Mouse (Mus musculus) neural tube, embryonic 15.5 days (tissue): Measurements from ENCODE around the gene Ppfia3. TPM values are rescaled to one million over a fixed set of nuclear protein-coding genes. Genes with fewer than 3 reads are reported as not detected.

Source experiments
- ATAC-seq: fragments of 200-750 bp; cut with Nextera tagmentation; 2 replicates; pipeline ENCODE4 v1.8.0; 2017; ENCODE audit warnings: mild to moderate bottlenecking, moderate TSS enrichment, moderate library complexity; ENCODE audit not compliant: low FRiP score
- H3K27ac ChIP-seq: fragments of 300-500 bp; sonication (generic); replicated peaks from 2 replicates; pipeline ENCODE4 v1.5.1; 2015; ENCODE audit warnings: mild to moderate bottlenecking, inconsistent platforms
- H3K27me3 ChIP-seq: fragments of 300-500 bp; sonication (generic); replicated peaks from 2 replicates; pipeline ENCODE4 v1.6.1; 2015; ENCODE audit warnings: inconsistent platforms
- H3K36me3 ChIP-seq: fragments of 300-500 bp; sonication (generic); 2 replicates; pipeline ENCODE4 v1.6.1; 2015; ENCODE audit warnings: inconsistent platforms
- H3K4me1 ChIP-seq: fragments of 300-500 bp; sonication (generic); 2 replicates; pipeline ENCODE4 v1.6.1; 2015; ENCODE audit warnings: inconsistent platforms
- H3K4me2 ChIP-seq: fragments of 300-500 bp; sonication (generic); 2 replicates; pipeline ENCODE4 v1.6.1; 2015; ENCODE audit warnings: inconsistent platforms, mild to moderate bottlenecking, moderate library complexity
- H3K4me3 ChIP-seq: fragments of 300-500 bp; sonication (generic); replicated peaks from 2 replicates; pipeline ENCODE4 v1.5.1; 2015; ENCODE audit warnings: mild to moderate bottlenecking, inconsistent platforms
- H3K9ac ChIP-seq: fragments of 300-500 bp; sonication (generic); replicated peaks from 2 replicates; pipeline ENCODE4 v1.6.1; 2015; ENCODE audit warnings: mild to moderate bottlenecking, inconsistent platforms
- H3K9me3 ChIP-seq: fragments of 300-500 bp; sonication (generic); replicated peaks from 2 replicates; pipeline ENCODE4 v1.6.1; 2016; ENCODE audit warnings: inconsistent platforms
- WGBS: fragments of 180-500 bp; shearing (Covaris S2); methylation state at CpG from one replicate; pipeline ENCODE4 v1.1.7; 2015; ENCODE audit warnings: mixed read lengths; 5-methylcytosine and 5-hydroxymethylcytosine counted together
- polyA plus RNA-seq: library from polyadenylated mRNA; unstranded; fragments of >200 nt; fragmentation: Nextera tagmentation; extraction: Ambion mirVana; gene quantifications from 2 replicates; pipeline ENCODE4 v1.2.1, GENCODE M21; 2015

The Ppfia3 gene
- polyA plus RNA-seq, 1 experiment from 2014 or later, result 29.5 TPM

DNA sequence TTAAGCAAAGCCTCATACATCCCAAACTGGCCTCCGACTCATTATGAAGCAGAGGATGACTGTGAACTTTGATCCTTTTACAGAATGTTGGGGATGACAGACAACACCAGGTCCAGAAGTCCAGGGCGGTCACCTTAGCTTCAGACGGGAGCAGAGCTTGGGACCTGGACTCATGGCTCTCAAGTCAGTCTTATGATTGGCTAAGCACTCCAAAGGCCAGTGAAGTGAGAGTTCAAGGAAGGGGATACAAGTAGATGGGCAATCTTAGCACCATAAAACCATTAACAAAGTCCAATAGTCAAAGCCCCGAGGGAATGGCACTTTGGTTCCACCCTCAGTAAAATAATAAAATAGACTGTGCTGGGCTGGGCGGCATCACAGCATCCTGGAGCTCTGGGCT lies 43.8 kb downstream of the Ppfia3 start:
- H3K9ac ChIP-seq, result no peak overlapping the region
- no peaks in the 10 kb centered on the region for H3K27me3 ChIP-seq
- no peaks in the 10 kb centered on the region for H3K4me1 ChIP-seq
- H3K4me2 ChIP-seq, result no peak overlapping the region
- 31% methylated on average over 5 of the region's 5 CpGs for WGBS
- H3K9me3 ChIP-seq, result no peaks in the 10 kb centered on the region
- H3K36me3 ChIP-seq, result peaks cover 9% of the 10 kb centered on the region; the same call in 1 of the 2 replicates
- no peak for ATAC-seq
- no peak overlapping the region for H3K27ac ChIP-seq
- H3K4me3 ChIP-seq, result no peak overlapping the region

DNA sequence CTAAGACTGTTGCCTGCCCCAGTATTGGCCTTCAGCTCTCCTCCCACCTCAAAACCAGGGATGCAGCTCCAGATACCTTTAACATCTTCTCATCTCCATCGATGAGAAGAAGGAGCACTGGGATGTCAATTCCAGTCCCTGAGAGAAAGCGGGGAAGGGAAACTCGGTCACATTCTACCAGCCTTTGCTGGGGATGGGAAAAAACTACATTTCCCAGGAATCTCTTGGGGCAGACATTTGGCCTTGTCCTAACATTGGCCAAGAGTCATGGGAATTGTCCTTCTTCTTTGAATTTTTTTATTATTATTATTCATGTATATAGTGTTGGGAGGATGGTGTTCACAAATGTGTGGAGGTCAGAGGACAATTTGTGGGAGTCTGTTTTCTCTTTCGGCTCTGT lies 44.6 kb downstream of the Ppfia3 start:
- Histone ChIP-seq H3K9ac (no peak overlapping the region), H3K9me3 (no peaks in the 10 kb centered on the region), H3K4me1 (no peaks in the 10 kb centered on the region), H3K4me2 (no peak overlapping the region), H3K4me3 (no peak overlapping the region), H3K27ac (no peak overlapping the region), H3K36me3 (peaks cover 13% of the 10 kb centered on the region; the same call in 1 of the 2 replicates), H3K27me3 (no peaks in the 10 kb centered on the region)
- WGBS, result 84% methylated on average over 4 of the region's 4 CpGs
- no peak for ATAC-seq

DNA sequence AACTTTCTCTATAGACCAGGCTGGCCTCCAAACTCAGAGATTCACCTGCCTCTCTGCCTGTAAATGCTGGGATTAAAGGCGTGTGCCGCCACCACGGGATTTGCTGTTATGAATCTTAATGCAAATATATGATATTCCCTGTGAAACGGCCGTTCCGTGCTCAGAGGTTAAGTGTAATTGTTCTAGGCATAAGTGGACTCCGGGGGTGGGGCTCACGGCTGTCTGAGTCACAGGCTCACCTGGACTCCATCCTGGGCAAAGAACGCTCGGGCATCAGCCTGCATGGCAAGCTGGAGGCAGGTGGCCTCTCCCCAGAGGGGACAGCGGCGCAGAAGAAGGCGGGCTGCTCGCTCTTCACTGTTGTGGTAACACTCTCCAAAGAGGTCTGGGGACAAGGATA lies 50.3 kb downstream of the Ppfia3 start:
- Histone ChIP-seq H3K27me3 (no peaks in the 10 kb centered on the region), H3K27ac (no peak overlapping the region), H3K4me1 (peaks cover 15% of the 10 kb centered on the region), H3K4me3 (no peak overlapping the region), H3K9ac (no peak overlapping the region), H3K9me3 (no peaks in the 10 kb centered on the region), H3K4me2 (no peak overlapping the region), H3K36me3 (peaks cover 4% of the 10 kb centered on the region)
- ATAC-seq, result no peak
- 92% methylated on average over 14 of the region's 14 CpGs for WGBS

DNA sequence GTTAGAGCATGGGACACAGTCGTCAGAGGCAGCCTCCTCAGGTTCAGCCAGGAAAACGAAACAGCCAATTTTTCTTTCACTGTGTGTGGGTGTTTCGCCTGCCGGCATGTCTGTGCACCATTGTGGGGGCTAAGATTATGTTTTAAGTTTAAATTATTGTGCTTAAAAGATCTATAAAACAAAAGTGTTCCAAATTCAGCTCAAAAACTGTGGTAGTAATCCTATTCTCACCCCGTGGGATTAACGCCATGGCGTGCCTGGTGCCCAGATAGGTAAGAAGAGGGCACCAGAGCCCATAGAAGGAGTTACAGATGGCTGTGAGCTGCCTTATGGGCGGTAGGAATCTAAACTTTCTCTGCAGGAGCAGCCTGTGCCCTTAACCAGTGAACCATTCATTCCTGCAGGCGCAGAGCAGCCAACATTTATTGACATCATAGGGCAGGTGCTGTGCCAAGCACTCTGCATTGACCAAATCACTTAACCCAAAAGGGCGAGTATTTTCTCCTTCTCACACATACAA lies 51.6 kb downstream of the Ppfia3 start:
- Histone ChIP-seq H3K27me3 (no peaks in the 10 kb centered on the region), H3K27ac (no peak overlapping the region), H3K9me3 (no peaks in the 10 kb centered on the region), H3K9ac (no peak overlapping the region), H3K4me2 (no peak overlapping the region), H3K4me3 (no peak overlapping the region), H3K4me1 (peaks cover 15% of the 10 kb centered on the region), H3K36me3 (peaks cover 4% of the 10 kb centered on the region)
- ATAC-seq, result no peak
- WGBS, result 88% methylated on average over 10 of the region's 10 CpGs

DNA sequence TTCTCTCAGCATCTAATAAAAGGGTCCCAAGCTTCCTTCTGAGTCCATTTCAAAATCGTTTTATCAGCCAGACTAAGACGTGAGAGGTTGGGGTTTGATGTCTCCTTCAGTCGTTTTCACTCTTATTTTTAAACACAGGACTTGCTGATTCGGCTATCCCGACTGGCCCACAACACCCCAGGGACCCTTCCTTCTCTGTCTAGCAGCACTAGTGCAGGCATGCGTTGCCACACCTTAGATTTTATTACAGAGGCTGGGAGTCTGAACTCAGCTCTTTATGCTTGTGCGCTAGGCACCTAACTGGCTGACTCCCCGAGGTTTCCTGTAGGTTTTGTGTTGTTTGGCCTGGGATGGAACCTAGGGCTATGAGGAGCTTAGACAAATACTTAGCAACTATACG lies 53.3 kb downstream of the Ppfia3 start:
- ATAC-seq, result no peak
- peaks cover 19% of the 10 kb centered on the region for H3K4me1 ChIP-seq
- H3K36me3 ChIP-seq, result peaks cover 4% of the 10 kb centered on the region
- no peaks in the 10 kb centered on the region for H3K9me3 ChIP-seq
- H3K27ac ChIP-seq, result peak overlapping the region; percentile 10; the same call in 1 of the 2 replicates
- H3K4me3 ChIP-seq, result no peak overlapping the region
- 17% methylated on average over 9 of the region's 9 CpGs for WGBS
- no peaks in the 10 kb centered on the region for H3K27me3 ChIP-seq
- H3K4me2 ChIP-seq, result peak overlapping the region; percentile 7; the same call in 1 of the 2 replicates
- H3K9ac ChIP-seq, result no peak overlapping the region

DNA sequence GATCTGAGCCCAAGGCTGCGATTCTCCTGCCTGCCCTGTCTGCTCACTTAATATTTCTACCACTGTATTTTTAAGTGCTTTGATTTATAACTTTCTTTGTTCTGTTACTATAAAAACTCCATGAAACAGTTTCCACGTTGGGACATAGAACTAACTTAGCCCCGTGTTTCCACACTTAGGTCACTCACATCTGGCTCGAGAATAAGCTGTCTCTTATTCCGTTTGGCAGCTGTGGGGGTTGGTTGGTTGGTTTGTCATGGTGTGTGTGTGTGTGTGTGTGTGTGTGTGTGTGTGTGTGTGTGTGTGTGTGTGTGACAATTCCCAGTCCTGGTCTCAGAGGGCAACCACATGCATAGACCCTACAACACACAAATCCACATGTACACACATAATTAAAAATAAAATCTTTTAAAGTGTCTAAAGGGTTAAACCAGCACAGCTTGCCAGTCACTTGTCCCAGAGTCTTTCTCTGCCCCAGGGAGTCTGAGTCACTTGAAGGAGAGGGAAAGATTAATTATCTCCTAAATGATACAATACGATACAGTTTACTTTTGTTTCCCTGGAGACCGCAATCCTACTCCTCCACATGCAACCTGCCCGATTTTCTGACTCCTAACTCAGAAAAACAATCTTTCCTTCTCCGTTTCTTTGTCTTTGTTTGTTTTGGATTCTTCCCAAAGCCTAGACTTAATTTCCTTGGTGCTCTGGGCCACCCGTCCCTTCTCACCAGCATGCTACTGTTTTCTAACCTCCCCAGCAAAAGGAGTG lies 53.9 kb downstream of the Ppfia3 start:
- H3K27ac ChIP-seq, result peak overlapping the region; percentile 24; the same call in 1 of the 2 replicates
- no peak overlapping the region for H3K9ac ChIP-seq
- ATAC-seq, result no peak
- peak overlapping the region; percentile 7; the same call in 1 of the 2 replicates for H3K4me2 ChIP-seq
- H3K4me3 ChIP-seq, result no peak overlapping the region
- H3K4me1 ChIP-seq, result peaks cover 19% of the 10 kb centered on the region
- 20% methylated on average over 10 of the region's 10 CpGs for WGBS
- H3K9me3 ChIP-seq, result no peaks in the 10 kb centered on the region
- H3K36me3 ChIP-seq, result peaks cover 3% of the 10 kb centered on the region
- no peaks in the 10 kb centered on the region for H3K27me3 ChIP-seq

DNA sequence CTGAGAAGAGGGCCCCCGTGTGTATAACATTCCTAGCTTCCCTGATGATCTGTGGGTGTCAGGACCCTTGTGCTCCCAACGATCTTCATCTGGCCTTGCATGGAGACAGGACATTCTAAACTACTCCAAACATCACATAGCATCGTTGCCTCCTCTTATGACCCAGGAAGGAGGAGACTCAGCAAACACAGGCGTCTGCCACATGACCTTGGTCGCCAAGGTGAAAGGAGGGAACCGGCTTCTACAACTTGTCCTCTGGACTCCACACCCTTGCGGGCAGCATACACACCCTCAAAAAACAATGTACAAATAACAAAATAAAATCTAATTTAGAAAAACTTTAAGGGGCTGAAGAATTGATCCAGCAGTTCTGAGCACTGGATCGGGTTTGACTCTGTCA lies 54.8 kb downstream of the Ppfia3 start:
- no peak overlapping the region for H3K9ac ChIP-seq
- H3K4me1 ChIP-seq, result peaks cover 19% of the 10 kb centered on the region
- no peak overlapping the region for H3K4me2 ChIP-seq
- no peaks in the 10 kb centered on the region for H3K27me3 ChIP-seq
- WGBS, result 72% methylated on average over 8 of the region's 8 CpGs
- H3K4me3 ChIP-seq, result no peak overlapping the region
- H3K27ac ChIP-seq, result no peak overlapping the region
- H3K9me3 ChIP-seq, result no peaks in the 10 kb centered on the region
- no peaks in the 10 kb centered on the region; the same call in 1 of the 2 replicates for H3K36me3 ChIP-seq
- no peak for ATAC-seq

DNA sequence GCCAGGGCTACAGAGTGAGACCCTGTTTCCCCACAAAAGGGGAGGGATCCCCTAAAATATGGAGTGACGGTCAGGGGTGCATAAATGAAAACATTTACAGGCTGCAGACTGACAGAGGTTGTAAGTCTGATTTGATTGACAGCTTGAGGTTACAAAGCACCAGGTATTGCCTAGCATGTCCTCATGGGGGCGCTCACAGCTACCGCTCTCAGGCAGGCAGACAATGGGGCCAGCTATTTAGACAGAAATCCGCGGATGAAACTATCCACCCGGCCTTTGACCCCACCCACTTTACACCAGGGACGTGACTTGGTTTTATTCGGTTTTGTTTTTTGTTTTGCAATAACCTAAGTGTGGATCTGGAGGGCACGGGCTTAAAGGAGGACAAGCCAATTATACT lies 57.4 kb downstream of the Ppfia3 start:
- H3K9me3 ChIP-seq, result no peaks in the 10 kb centered on the region
- peaks cover 30% of the 10 kb centered on the region for H3K4me1 ChIP-seq
- H3K36me3 ChIP-seq, result no peaks in the 10 kb centered on the region; the same call in 1 of the 2 replicates
- ATAC-seq, result no peak
- H3K4me3 ChIP-seq, result no peak overlapping the region
- 0 out of 2 replicates have a peak overlapping the region, but pooled peaks have one; percentile 17 for H3K9ac ChIP-seq
- 16% methylated on average over 9 of the region's 9 CpGs for WGBS
- H3K27me3 ChIP-seq, result no peaks in the 10 kb centered on the region
- H3K27ac ChIP-seq, result no peak overlapping the region
- no peak overlapping the region for H3K4me2 ChIP-seq

DNA sequence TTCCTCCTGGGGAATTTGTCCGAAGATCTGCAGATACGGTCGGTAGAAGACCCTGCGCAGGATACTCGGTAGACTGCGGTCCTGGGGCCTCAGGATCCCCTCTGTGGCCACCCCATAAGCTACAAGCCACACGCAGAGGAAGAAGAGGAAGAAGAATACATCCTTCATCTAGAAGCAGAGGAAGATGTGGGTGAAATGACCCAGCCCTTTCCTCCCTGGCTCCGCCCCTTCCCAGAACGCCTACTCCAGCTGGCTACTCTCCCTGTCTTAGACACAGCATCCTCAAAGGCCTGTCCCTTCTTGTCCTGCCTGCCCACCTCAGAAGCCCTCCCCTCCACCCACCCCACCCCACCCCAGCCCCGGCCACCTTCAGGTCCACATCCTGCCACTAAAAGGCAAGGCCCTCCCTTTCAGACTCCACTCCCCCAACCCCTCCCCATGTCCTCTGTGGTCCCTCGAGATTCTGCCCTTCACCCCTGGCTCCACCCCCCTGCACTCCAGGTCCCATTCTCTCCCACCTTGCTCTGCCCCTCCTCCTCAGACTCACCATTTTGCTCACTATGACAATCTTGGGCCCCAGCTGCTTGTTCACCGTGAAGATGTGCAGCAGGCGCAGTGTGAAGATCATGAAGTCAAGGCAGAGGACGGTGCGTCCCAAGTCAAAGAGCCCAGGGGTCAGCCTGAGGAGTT lies 58.1 kb downstream of the Ppfia3 start:
- 0 out of 2 replicates have a peak overlapping the region, but pooled peaks have one; percentile 17 for H3K9ac ChIP-seq
- no peak for ATAC-seq
- 73% methylated on average over 15 of the region's 15 CpGs for WGBS

DNA sequence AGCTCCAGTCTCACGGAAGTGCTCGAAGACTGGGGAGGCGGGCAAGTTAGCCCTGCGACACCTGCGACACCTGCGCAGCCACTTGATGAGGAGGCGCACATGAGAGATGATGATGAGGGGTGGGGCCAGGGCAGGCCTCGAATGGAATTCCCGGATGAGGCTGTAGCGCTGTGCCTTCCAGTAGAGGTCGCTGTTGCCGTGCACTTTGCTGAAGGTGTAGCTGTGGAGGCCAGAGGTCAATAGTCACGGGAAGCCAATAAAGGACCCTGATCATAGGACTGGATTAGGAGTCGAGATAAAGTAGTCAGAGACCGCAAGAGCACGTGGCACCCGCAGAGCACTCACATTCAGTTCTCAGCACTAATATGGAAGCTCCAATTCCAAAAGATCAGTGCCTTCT lies 61.5 kb downstream of the Ppfia3 start:
- 3% methylated on average over 17 of the region's 17 CpGs for WGBS
- Histone ChIP-seq H3K4me3 (peak overlapping the region; percentile 25), H3K4me2 (peak overlapping the region; percentile 53), H3K27ac (no peak overlapping the region), H3K36me3 (no peaks in the 10 kb centered on the region), H3K4me1 (peaks cover 29% of the 10 kb centered on the region), H3K9ac (0 out of 2 replicates have a peak overlapping the region, but pooled peaks have one; percentile 10), H3K27me3 (no peaks in the 10 kb centered on the region), H3K9me3 (no peaks in the 10 kb centered on the region)
- peak; percentile 43; the same call in 1 of the 2 replicates for ATAC-seq

More for the DNA sequence above, 58.1 kb downstream of the Ppfia3 start:
- Histone ChIP-seq H3K9me3 (no peaks in the 10 kb centered on the region), H3K27ac (no peak overlapping the region), H3K36me3 (no peaks in the 10 kb centered on the region), H3K4me3 (no peak overlapping the region), H3K4me2 (no peak overlapping the region), H3K27me3 (no peaks in the 10 kb centered on the region), H3K4me1 (peaks cover 29% of the 10 kb centered on the region)

DNA sequence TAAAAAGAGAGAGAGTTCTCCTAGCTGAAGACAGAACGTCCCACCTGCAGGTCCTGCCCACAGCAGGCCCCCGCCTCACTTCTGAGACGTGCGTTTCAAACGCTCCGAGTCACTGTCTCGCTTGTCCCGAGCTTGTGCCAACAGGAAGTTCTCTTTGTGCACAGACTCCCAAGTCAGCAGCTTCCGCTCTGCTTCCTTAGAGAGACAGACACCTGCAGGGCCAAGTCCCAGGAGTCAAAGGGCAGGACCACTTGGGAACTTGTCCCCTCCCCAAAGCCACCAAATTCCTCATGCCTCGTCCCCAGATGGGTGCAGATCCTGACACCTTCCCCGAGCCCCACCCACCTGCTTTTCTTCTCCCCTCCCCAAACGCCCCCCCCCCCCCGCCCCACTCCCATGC lies 62.0 kb downstream of the Ppfia3 start:
- Histone ChIP-seq H3K4me1 (peaks cover 33% of the 10 kb centered on the region), H3K27me3 (no peaks in the 10 kb centered on the region), H3K4me3 (peak overlapping the region; percentile 25), H3K36me3 (no peaks in the 10 kb centered on the region), H3K4me2 (peak overlapping the region; percentile 53), H3K27ac (no peak overlapping the region), H3K9ac (0 out of 2 replicates have a peak overlapping the region, but pooled peaks have one; percentile 10), H3K9me3 (no peaks in the 10 kb centered on the region)
- 18% methylated on average over 10 of the region's 13 CpGs for WGBS
- 0 out of 2 replicates have a peak, but pooled peaks have one; percentile 19 for ATAC-seq
